Mouse (Mus musculus): ENCODE data around the gene Cadps2. TPM values are rescaled to one million over a fixed set of nuclear protein-coding genes. Genes with fewer than 3 reads are reported as not detected.
A peak's percentile ranks its signal among the peaks of the same experiment; 100 is the strongest.

Cadps2 gene
- polyA plus RNA-seq, 1 experiment from 2014 or later: 4.3 TPM

DNA sequence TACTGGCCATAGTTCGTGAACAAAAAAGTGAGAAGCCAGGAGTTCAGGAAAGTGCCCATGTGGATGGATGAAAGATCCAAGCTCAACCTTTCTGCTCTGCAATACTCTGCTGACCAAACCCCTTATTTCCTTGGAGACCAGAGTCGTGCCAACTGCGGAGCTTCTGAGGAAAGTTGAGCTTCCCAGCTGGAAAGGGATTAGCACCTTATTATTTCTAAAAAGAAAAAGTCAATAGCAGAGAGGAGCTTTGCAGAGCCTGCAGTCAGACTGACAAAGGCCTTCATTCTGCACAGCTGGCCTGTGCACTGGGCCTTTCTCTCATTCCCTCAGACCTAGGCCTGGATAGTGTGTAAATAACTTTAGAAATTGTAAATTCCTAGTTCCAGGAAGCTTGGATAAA is 106.5 kb downstream of the Cadps2 start:
- Histone ChIP-seq H3K27me3 (replicated peaks; ENCODE audit: control insufficient read depth, insufficient read depth, low read length) (no peaks in the 10 kb centered on the region), H3K36me3 (ENCODE audit: control insufficient read depth, insufficient read depth, low read length) (no peaks in the 10 kb centered on the region), H3K9ac (ENCODE audit: low read length) (no peak overlapping the region), H3K4me1 (ENCODE audit: control insufficient read depth, insufficient read depth, low read length) (peaks cover 8% of the 10 kb centered on the region; the same call in 1 of the 2 replicates), H3K4me3 (ENCODE audit: low read depth, low read length) (no peak overlapping the region), H3K27ac (ENCODE audit: low read depth, low read length) (no peak overlapping the region), H3K4me2 (ENCODE audit: low read length) (no peak overlapping the region), H3K9me3 (replicated peaks; ENCODE audit: control insufficient read depth, low read length) (no peaks in the 10 kb centered on the region)
- DNase-seq (ENCODE audit: low spot score) (peak; percentile 5), ATAC-seq (peak; percentile 50; the same call in 1 of the 2 replicates)
- 2% methylated on average over 3 of the region's 3 CpGs for WGBS

GRCm38 (mm10) chr6:23728620-23729019 is 110.6 kb downstream of the Cadps2 start:
- Histone ChIP-seq H3K36me3 (ENCODE audit: control insufficient read depth, insufficient read depth, low read length) (no peaks in the 10 kb centered on the region), H3K4me3 (ENCODE audit: low read depth, low read length) (no peak overlapping the region), H3K9me3 (replicated peaks; ENCODE audit: control insufficient read depth, low read length) (no peaks in the 10 kb centered on the region), H3K4me1 (ENCODE audit: control insufficient read depth, insufficient read depth, low read length) (peaks cover 8% of the 10 kb centered on the region; the same call in 1 of the 2 replicates), H3K9ac (ENCODE audit: low read length) (no peak overlapping the region), H3K27me3 (replicated peaks; ENCODE audit: control insufficient read depth, insufficient read depth, low read length) (no peaks in the 10 kb centered on the region), H3K4me2 (ENCODE audit: low read length) (no peak overlapping the region), H3K27ac (ENCODE audit: low read depth, low read length) (no peak overlapping the region)
- 88% methylated on average over 3 of the region's 3 CpGs for WGBS
- no peak for ATAC-seq
- no peak for DNase-seq (ENCODE audit: low spot score)

GRCm38 (mm10) chr6:23723697-23724096 is 115.5 kb downstream of the Cadps2 start:
- Histone ChIP-seq H3K9me3 (replicated peaks; ENCODE audit: control insufficient read depth, low read length) (no peaks in the 10 kb centered on the region), H3K4me1 (ENCODE audit: control insufficient read depth, insufficient read depth, low read length) (no peaks in the 10 kb centered on the region), H3K4me2 (ENCODE audit: low read length) (no peak overlapping the region), H3K9ac (ENCODE audit: low read length) (no peak overlapping the region), H3K27ac (ENCODE audit: low read depth, low read length) (no peak overlapping the region), H3K36me3 (ENCODE audit: control insufficient read depth, insufficient read depth, low read length) (no peaks in the 10 kb centered on the region), H3K4me3 (ENCODE audit: low read depth, low read length) (no peak overlapping the region), H3K27me3 (replicated peaks; ENCODE audit: control insufficient read depth, insufficient read depth, low read length) (no peaks in the 10 kb centered on the region)
- 91% methylated on average over 4 of the region's 4 CpGs for whole genome bisulfite sequencing
- ATAC-seq (no peak), DNase-seq (ENCODE audit: low spot score) (no peak)

DNA sequence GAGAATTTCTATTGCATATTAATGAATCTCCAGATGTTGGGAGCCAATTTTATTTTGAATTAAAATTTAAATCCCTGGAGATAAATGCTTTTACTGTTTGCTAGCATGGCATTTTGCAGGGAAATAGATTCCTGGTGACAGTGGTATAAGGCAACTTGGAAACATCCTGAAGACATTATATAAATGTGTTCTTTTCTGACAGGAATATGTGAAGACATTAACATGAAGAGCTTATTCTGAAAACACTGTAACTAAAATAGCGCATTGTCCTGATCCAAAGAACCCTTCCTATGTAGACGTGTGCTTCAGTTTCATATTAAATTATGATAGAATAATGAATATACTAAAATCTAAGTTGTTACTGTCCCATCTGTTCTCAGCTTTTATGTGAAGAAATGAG is 118.8 kb downstream of the Cadps2 start:
- Histone ChIP-seq H3K4me2 (ENCODE audit: low read length) (no peak overlapping the region), H3K36me3 (ENCODE audit: control insufficient read depth, insufficient read depth, low read length) (no peaks in the 10 kb centered on the region), H3K27ac (ENCODE audit: low read depth, low read length) (no peak overlapping the region), H3K4me1 (ENCODE audit: control insufficient read depth, insufficient read depth, low read length) (no peaks in the 10 kb centered on the region), H3K9ac (ENCODE audit: low read length) (no peak overlapping the region), H3K9me3 (replicated peaks; ENCODE audit: control insufficient read depth, low read length) (no peaks in the 10 kb centered on the region), H3K27me3 (replicated peaks; ENCODE audit: control insufficient read depth, insufficient read depth, low read length) (no peaks in the 10 kb centered on the region), H3K4me3 (ENCODE audit: low read depth, low read length) (no peak overlapping the region)
- no peak for DNase-seq (ENCODE audit: low spot score)
- ATAC-seq: no peak
- 94% methylated on average over 2 of the region's 2 CpGs for WGBS

- Histone ChIP-seq H3K36me3 (ENCODE audit: control insufficient read depth, insufficient read depth, low read length) (no peaks in the 10 kb centered on the region), H3K27ac (ENCODE audit: low read depth, low read length) (no peak overlapping the region), H3K4me3 (ENCODE audit: low read depth, low read length) (no peak overlapping the region), H3K9ac (ENCODE audit: low read length) (no peak overlapping the region), H3K4me2 (ENCODE audit: low read length) (no peak overlapping the region), H3K4me1 (ENCODE audit: control insufficient read depth, insufficient read depth, low read length) (no peaks in the 10 kb centered on the region), H3K27me3 (replicated peaks; ENCODE audit: control insufficient read depth, insufficient read depth, low read length) (no peaks in the 10 kb centered on the region), H3K9me3 (replicated peaks; ENCODE audit: control insufficient read depth, low read length) (no peaks in the 10 kb centered on the region)
- no peak for DNase-seq (ENCODE audit: low spot score)
- WGBS: 86% methylated on average over 3 of the region's 3 CpGs
- ATAC-seq: no peak
Observed at GRCm38 (mm10) chr6:23707506-23707905, 131.7 kb downstream of the Cadps2 start.

- no peak overlapping the region for H3K27ac ChIP-seq (ENCODE audit: low read depth, low read length)
- H3K27me3 ChIP-seq (replicated peaks; ENCODE audit: control insufficient read depth, insufficient read depth, low read length): no peaks in the 10 kb centered on the region
- no peaks in the 10 kb centered on the region for H3K4me1 ChIP-seq (ENCODE audit: control insufficient read depth, insufficient read depth, low read length)
- DNase-seq (ENCODE audit: low spot score) (peak; percentile 8), ATAC-seq (no peak)
- H3K4me3 ChIP-seq (ENCODE audit: low read depth, low read length): no peak overlapping the region
- no peaks in the 10 kb centered on the region for H3K36me3 ChIP-seq (ENCODE audit: control insufficient read depth, insufficient read depth, low read length)
- H3K4me2 ChIP-seq (ENCODE audit: low read length): no peak overlapping the region
- no peak overlapping the region for H3K9ac ChIP-seq (ENCODE audit: low read length)
- no peaks in the 10 kb centered on the region for H3K9me3 ChIP-seq (replicated peaks; ENCODE audit: control insufficient read depth, low read length)
- WGBS: 53% methylated on average over 3 of the region's 3 CpGs
Observed at GRCm38 (mm10) chr6:23700879-23701278, 138.3 kb downstream of the Cadps2 start.

DNA sequence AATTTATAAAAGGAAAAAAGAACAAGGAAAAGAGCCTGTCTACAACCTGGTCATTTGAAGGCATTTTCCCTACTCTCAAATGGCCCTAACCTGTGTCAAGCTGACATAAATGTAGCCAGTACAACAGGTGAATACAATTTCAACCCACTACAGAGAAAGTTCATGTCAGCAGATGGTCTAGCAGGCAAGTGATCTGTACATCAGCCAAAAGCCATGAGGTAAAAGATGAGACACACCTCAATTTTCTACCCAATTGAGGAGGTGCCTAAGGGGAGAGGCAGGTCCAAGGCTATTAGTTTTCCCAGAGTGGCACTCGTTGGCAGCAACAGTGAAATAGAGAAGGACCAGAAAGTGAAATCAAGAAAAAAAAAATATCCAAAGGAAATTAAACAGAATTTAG is 161.0 kb downstream of the Cadps2 start:
- H3K4me3 ChIP-seq (ENCODE audit: low read depth, low read length): no peak overlapping the region
- no peak overlapping the region for H3K9ac ChIP-seq (ENCODE audit: low read length)
- H3K36me3 ChIP-seq (ENCODE audit: control insufficient read depth, insufficient read depth, low read length): no peaks in the 10 kb centered on the region
- DNase-seq (ENCODE audit: low spot score) (no peak), ATAC-seq (no peak)
- no peaks in the 10 kb centered on the region for H3K4me1 ChIP-seq (ENCODE audit: control insufficient read depth, insufficient read depth, low read length)
- H3K27ac ChIP-seq (ENCODE audit: low read depth, low read length): no peak overlapping the region
- no peak overlapping the region for H3K4me2 ChIP-seq (ENCODE audit: low read length)
- no peaks in the 10 kb centered on the region for H3K9me3 ChIP-seq (replicated peaks; ENCODE audit: control insufficient read depth, low read length)
- WGBS: 57% methylated on average over 1 of the region's 1 CpGs
- H3K27me3 ChIP-seq (replicated peaks; ENCODE audit: control insufficient read depth, insufficient read depth, low read length): no peaks in the 10 kb centered on the region

DNA sequence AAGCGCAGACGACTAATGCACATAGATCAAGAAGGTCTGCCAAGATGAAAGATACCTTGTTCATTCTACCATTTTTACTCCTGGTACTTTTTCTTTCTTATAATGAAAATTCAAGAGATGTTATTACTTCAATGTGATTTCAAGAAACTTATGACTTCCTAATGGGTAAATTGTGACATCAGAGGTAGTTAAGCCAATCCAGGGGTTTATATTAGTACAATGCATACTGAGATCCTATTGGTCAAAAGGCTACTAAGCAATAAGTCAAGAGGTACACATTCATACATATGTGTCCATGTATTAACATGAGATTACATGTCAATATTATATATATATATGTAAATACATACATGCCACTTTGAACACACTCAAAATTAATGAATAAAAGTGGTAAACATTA is 184.2 kb downstream of the Cadps2 start, which contains the start of gene Rnf148:
Rnf148 (minus strand) TSS at position 101 of the 400 bp plus-strand sequence.
- no peak for ATAC-seq
- 95% methylated on average over 2 of the region's 2 CpGs for WGBS
- H3K4me2 ChIP-seq (ENCODE audit: low read length): no peak within 1 kb of the TSS

GRCm38 (mm10) chr6:23650205-23650604 is 189.0 kb downstream of the Cadps2 start, which contains the start of gene Rnf133:
TSS of gene Rnf133 (minus strand) at chr6:23650305.
- no peak within 1 kb of the TSS for H3K4me2 ChIP-seq (ENCODE audit: low read length)
- no peaks in the 10 kb centered on the region for H3K9me3 ChIP-seq (replicated peaks; ENCODE audit: control insufficient read depth, low read length)
- 95% methylated on average over 2 of the region's 2 CpGs for WGBS
- no peaks in the 10 kb centered on the region for H3K36me3 ChIP-seq (ENCODE audit: control insufficient read depth, insufficient read depth, low read length)
- H3K4me3 ChIP-seq (ENCODE audit: low read depth, low read length): no peak within 1 kb of the TSS
- H3K9ac ChIP-seq (ENCODE audit: low read length): no peak within 1 kb of the TSS
- DNase-seq (ENCODE audit: low spot score) (no peak), ATAC-seq (no peak)
- H3K27me3 ChIP-seq (replicated peaks; ENCODE audit: control insufficient read depth, insufficient read depth, low read length): no peaks in the 10 kb centered on the region
- H3K27ac ChIP-seq (ENCODE audit: low read depth, low read length): no peak within 1 kb of the TSS
- H3K4me1 ChIP-seq (ENCODE audit: control insufficient read depth, insufficient read depth, low read length): no peaks in the 10 kb centered on the region

More for the DNA sequence above, 184.2 kb downstream of the Cadps2 start, which contains the start of gene Rnf148:
- H3K4me3 ChIP-seq (ENCODE audit: low read depth, low read length): no peak within 1 kb of the TSS
- DNase-seq (ENCODE audit: low spot score): no peak
- no peaks in the 10 kb centered on the region for H3K4me1 ChIP-seq (ENCODE audit: control insufficient read depth, insufficient read depth, low read length)
- no peak within 1 kb of the TSS for H3K9ac ChIP-seq (ENCODE audit: low read length)
- H3K27ac ChIP-seq (ENCODE audit: low read depth, low read length): no peak within 1 kb of the TSS
- H3K27me3 ChIP-seq (replicated peaks; ENCODE audit: control insufficient read depth, insufficient read depth, low read length): no peaks in the 10 kb centered on the region
- no peaks in the 10 kb centered on the region for H3K9me3 ChIP-seq (replicated peaks; ENCODE audit: control insufficient read depth, low read length)
- H3K36me3 ChIP-seq (ENCODE audit: control insufficient read depth, insufficient read depth, low read length): no peaks in the 10 kb centered on the region

Data from forebrain, embryonic 14.5 days (tissue).